Mouse (Mus musculus): Measurements from ENCODE around the gene Prkar2b. TPM values are rescaled to one million over a fixed set of nuclear protein-coding genes. Genes with fewer than 3 reads are reported as not detected.
A peak's percentile ranks its signal among the peaks of the same experiment; 100 is the strongest.

The Prkar2b gene
- 10 to 100 TPM; 79.6 to 92.9 TPM for total RNA-seq (2021)

- peak; percentile 93 to 94 for DNase-seq (ENCODE audit: low spot score in 2 of 2)
- intact Hi-C loops (cut with DNase I) = loop anchor here (5.0 kb wide), 2 partner anchors 94 to 186 kb away; no protein-coding TSS in a partner anchor
Observed at GRCm38 (mm10) chr12:32061090-32061930, at the start of gene Prkar2b. Gene Prkar2b (minus strand): TSS chr12:32061296.

GRCm38 (mm10) chr12:32109201-32109600 lies 48.1 kb upstream of the Prkar2b start:
- intact Hi-C loops (cut with DNase I) = no loop called here
- no peak for DNase-seq (ENCODE audit: low spot score in 2 of 2)

- DNase-seq (ENCODE audit: low spot score in 2 of 2) = no peak
- intact Hi-C loops (cut with DNase I) = no loop called here
Observed at GRCm38 (mm10) chr12:32104955-32105521, 43.9 kb upstream of the Prkar2b start.

DNA sequence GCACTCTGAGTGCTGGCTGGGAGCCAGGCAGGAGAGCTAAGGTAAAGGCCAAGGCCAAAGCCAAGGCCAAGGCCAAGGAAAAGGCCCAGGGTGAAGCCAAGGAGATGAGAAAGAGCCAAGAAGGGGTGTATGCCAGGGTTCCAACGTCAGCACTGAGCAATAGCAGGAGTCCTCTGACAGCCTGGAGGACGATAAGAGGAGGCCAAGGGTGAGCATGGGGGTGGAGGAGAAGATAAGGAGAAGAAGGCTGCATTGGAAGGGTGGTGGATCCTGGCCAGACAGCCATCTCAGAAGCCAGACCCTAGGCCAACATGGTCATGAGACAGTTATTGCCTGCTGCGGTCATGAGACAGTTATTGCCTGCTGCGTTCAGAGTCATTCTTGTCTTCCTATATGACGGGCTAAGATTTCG lies 43.4 kb upstream of the Prkar2b start:
- intact Hi-C loops (cut with DNase I) = no loop called here
- DNase-seq (ENCODE audit: low spot score in 2 of 2) = no peak

DNA sequence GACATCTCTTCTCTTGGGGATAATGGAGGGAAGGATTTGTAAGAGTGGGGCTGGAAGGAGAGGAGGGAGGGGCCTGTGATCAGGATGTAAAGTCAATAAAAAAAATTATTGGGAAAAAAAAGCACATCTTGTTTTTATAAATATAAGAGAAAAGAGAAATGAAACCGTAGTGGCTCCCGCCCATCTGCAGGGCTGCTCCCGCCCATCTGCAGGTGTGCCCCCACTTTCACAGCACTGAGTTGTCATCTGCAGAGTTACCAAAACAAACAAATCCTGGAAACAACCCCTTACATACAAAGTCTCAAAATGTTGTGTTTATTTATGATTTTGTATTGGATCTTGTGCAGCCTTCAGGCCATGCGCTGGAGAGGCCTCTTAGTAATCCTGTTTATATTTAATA lies 40.2 kb upstream of the Prkar2b start:
- intact Hi-C loops (cut with DNase I) = no loop called here

GRCm38 (mm10) chr12:32099686-32100206 lies 38.6 kb upstream of the Prkar2b start:
- no peak for DNase-seq (ENCODE audit: low spot score in 2 of 2)
- intact Hi-C loops (cut with DNase I) = no loop called here

More for the DNA sequence above, 40.2 kb upstream of the Prkar2b start:
- no peak for DNase-seq (ENCODE audit: low spot score in 2 of 2)

DNA sequence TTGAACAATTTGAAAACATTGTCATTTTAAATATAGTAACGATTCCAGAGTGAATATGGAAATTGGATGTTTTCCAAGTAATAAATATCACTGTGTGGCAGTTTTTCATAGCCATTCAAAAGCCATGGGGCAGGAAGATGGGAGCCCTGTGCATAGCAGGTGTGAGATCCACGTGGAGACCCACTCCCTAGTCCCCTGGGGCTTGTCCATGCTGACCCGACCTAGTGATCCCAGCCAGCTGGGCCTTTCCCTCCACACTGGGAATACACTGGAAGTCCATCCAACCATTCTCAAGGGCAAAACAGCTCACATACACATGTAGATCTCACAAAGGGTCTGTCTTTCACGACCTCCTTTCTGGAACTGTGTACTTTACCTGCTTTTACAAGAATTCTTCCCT lies 37.5 kb upstream of the Prkar2b start:
- intact Hi-C loops (cut with DNase I) = no loop called here

DNA sequence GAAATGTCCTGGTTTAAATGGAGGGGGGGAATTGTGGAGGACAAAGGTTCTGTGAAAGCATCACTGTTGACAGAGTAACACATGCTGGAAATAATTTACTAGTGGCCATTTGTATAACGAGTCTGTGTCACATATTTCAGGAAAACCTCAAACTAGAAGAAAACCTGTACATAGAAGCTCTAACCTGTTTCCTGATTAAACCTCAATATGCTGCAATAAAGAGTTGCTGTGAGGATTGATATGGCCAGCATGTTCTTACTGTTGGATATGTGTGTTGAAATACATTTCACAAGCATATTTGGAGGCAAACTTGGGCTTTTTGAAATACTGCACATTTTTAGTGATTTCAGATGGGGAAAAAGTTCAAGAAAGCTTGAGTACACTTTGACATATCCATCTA lies 36.0 kb upstream of the Prkar2b start:
- DNase-seq (ENCODE audit: low spot score in 2 of 2) = no peak
- intact Hi-C loops (cut with DNase I) = no loop called here

More for the DNA sequence above, 37.5 kb upstream of the Prkar2b start:
- no peak for DNase-seq (ENCODE audit: low spot score in 2 of 2)

GRCm38 (mm10) chr12:32095164-32095563 lies 34.1 kb upstream of the Prkar2b start:
- intact Hi-C loops (cut with DNase I) = no loop called here
- DNase-seq (ENCODE audit: low spot score in 2 of 2) = no peak

GRCm38 (mm10) chr12:32092452-32092851 lies 31.4 kb upstream of the Prkar2b start:
- no peak for DNase-seq (ENCODE audit: low spot score in 2 of 2)
- intact Hi-C loops (cut with DNase I) = no loop called here

GRCm38 (mm10) chr12:32088566-32088965 lies 27.5 kb upstream of the Prkar2b start:
- no peak for DNase-seq (ENCODE audit: low spot score in 2 of 2)
- intact Hi-C loops (cut with DNase I) = no loop called here

- intact Hi-C loops (cut with DNase I) = no loop called here
- DNase-seq (ENCODE audit: low spot score in 2 of 2) = no peak
Observed at GRCm38 (mm10) chr12:32087339-32087738, 26.2 kb upstream of the Prkar2b start.

- DNase-seq (ENCODE audit: low spot score in 2 of 2) = no peak
- intact Hi-C loops (cut with DNase I) = no loop called here
Observed at GRCm38 (mm10) chr12:32086874-32087273, 25.8 kb upstream of the Prkar2b start.

DNA sequence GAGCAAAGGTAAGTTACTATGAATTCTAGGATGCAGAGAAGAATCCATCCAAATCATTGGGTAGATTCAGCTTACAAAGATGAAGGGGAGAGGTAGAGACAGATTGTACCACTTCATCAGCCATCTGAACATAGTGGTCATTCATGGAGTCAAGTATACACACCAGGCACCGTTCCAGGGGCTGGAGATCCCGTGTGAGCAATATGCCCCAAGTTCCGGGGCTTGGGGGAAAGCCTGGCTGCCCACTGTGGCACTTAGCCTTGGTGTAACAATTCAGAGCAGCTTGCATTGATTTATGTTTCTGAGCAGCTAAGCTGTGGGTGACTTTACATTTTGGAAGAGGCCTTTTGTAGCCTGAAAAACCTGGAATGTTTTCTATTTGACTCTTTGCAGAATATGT lies 24.8 kb upstream of the Prkar2b start:
- DNase-seq (ENCODE audit: low spot score in 2 of 2) = no peak
- intact Hi-C loops (cut with DNase I) = no loop called here

GRCm38 (mm10) chr12:32085189-32085588 lies 24.1 kb upstream of the Prkar2b start:
- DNase-seq (ENCODE audit: low spot score in 2 of 2) = no peak
- intact Hi-C loops (cut with DNase I) = no loop called here

- peak in 1 of 2 experiments; percentile 41 for DNase-seq (ENCODE audit: low spot score in 2 of 2)
- intact Hi-C loops (cut with DNase I) = no loop called here
Observed at GRCm38 (mm10) chr12:32084601-32085000, 23.5 kb upstream of the Prkar2b start.

GRCm38 (mm10) chr12:32080692-32081091 lies 19.6 kb upstream of the Prkar2b start:
- intact Hi-C loops (cut with DNase I) = no loop called here

DNA sequence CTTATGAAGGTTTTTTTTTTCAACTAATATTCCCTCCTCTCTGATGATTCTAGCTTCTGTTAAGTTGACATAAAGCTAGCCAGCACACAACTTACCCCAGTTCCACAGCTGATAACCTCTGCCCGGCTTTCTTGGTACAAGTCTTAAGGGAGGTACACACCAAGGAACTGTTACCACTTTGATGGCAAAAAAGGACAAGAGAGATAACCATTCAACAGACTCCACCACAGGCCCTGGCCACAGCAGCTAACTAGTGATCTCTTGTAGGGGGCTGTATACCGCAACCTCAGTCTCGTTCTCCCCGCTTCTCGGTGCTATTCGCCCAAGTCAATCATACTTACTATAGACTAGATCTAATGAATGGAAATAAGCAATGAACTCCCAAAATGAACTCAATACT lies 16.3 kb upstream of the Prkar2b start:
- intact Hi-C loops (cut with DNase I) = no loop called here
- DNase-seq (ENCODE audit: low spot score in 2 of 2) = no peak

More at GRCm38 (mm10) chr12:32080692-32081091, 19.6 kb upstream of the Prkar2b start:
- no peak for DNase-seq (ENCODE audit: low spot score in 2 of 2)

GRCm38 (mm10) chr12:32075831-32076715 lies 15.0 kb upstream of the Prkar2b start:
- DNase-seq (ENCODE audit: low spot score in 2 of 2) = no peak

DNA sequence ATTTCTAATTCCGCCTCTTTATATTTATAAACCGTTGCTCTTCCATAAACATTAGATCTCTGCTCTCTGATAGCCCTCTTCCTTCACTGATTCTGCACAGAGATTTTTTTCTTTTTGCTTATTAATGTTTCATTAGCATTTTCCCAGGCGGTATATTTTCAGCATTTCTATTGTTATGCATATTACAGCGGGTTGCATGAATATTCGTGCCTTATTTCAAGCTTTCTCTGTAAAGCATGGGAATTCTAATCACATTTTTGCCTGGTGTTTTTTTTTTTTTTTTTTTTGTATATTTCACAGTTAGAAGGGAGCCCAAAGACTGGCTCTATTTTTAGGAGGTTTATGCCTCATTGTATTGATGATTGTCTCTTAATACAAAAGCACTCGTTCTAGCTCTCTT lies 13.2 kb upstream of the Prkar2b start:
- intact Hi-C loops (cut with DNase I) = no loop called here
- no peak for DNase-seq (ENCODE audit: low spot score in 2 of 2)

More at GRCm38 (mm10) chr12:32075831-32076715, 15.0 kb upstream of the Prkar2b start:
- intact Hi-C loops (cut with DNase I) = no loop called here
